Mouse (Mus musculus): ENCODE measurements at regions not wholly inside any gene's neighbourhood (a gene's known extent, or its start where the extent isn't known, plus 50 kb on each side); places are given as distances from the start of the nearest gene placed in this dataset.

GRCm38 (mm10) chr4:142388476-142388875 is 149.3 kb upstream of the Kazn start:
- H3K27ac ChIP-seq (ENCODE audit: low read length): no peak overlapping the region
- no peaks in the 10 kb centered on the region for H3K36me3 ChIP-seq (ENCODE audit: control insufficient read depth, insufficient read depth)
- no peaks in the 10 kb centered on the region for H3K27me3 ChIP-seq (ENCODE audit: control insufficient read depth, insufficient read depth, low read length)
- no peaks in the 10 kb centered on the region for H3K4me1 ChIP-seq (ENCODE audit: control insufficient read depth, insufficient read depth, low read length)
- no peak overlapping the region for H3K4me3 ChIP-seq (ENCODE audit: low read length)
- no peak for ATAC-seq (replicated peaks; ENCODE audit: extremely low read depth, insufficient read depth, low FRiP score)
- 73% methylated on average over 6 of the region's 6 CpGs for WGBS
- no peak overlapping the region for H3K9ac ChIP-seq (ENCODE audit: low read length)
- 0 out of 2 replicates have a peak, but pooled peaks cover 4% of the 10 kb centered on the region for H3K9me3 ChIP-seq (replicated peaks; ENCODE audit: control insufficient read depth, low read length)
- H3K4me2 ChIP-seq (ENCODE audit: low read depth, low read length): no peak overlapping the region

DNA sequence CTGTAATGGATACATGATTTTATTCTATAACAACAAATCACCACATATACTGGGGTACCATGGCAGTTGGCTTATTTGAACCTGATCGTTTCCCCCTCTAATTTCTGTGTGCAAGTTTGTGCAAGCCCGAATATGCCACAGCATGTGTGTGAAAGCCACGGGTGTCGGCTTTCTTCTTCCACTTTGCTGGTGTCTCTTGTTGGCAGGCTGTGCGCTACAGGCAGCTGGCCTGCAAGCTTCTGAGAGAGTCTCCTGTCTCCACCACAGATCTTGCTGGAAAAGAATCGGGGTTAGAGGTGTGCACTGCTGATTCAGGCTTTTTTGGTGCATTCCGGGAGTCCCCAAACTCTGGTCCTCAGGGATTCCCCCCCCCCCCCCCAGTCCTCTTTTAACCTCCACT is 142.0 kb upstream of the Kazn start:
- Histone ChIP-seq H3K4me1 (ENCODE audit: control insufficient read depth, insufficient read depth, low read length) (no peaks in the 10 kb centered on the region), H3K27ac (ENCODE audit: low read length) (no peak overlapping the region), H3K4me3 (ENCODE audit: low read length) (no peak overlapping the region), H3K27me3 (ENCODE audit: control insufficient read depth, insufficient read depth, low read length) (no peaks in the 10 kb centered on the region; the same call in 1 of the 2 replicates), H3K9ac (ENCODE audit: low read length) (no peak overlapping the region), H3K4me2 (ENCODE audit: low read depth, low read length) (no peak overlapping the region), H3K9me3 (replicated peaks; ENCODE audit: control insufficient read depth, low read length) (no peaks in the 10 kb centered on the region), H3K36me3 (ENCODE audit: control insufficient read depth, insufficient read depth) (no peaks in the 10 kb centered on the region)
- no peak for ATAC-seq (replicated peaks; ENCODE audit: extremely low read depth, insufficient read depth, low FRiP score)
- 73% methylated on average over 7 of the region's 7 CpGs for WGBS

DNA sequence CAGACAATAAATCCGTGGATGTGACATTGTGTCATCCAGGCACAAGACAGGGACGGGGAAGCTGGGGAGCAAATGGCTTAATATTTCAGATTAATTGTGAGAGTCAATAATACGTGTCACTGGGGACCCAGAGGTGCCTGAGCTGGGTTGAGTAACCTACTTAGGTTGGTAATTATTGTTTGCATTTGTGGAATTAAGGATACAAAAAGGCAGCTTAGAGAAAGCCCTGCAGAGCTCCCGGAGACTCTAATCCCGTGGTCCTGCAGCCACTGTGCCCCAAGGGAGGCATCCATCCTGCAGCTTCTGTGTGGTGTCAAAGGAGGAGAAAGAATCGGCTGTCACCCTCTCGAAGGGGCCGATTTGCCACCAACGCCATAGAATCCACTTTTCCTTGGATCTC is 139.3 kb upstream of the Kazn start:
- WGBS: 45% methylated on average over 9 of the region's 9 CpGs

DNA sequence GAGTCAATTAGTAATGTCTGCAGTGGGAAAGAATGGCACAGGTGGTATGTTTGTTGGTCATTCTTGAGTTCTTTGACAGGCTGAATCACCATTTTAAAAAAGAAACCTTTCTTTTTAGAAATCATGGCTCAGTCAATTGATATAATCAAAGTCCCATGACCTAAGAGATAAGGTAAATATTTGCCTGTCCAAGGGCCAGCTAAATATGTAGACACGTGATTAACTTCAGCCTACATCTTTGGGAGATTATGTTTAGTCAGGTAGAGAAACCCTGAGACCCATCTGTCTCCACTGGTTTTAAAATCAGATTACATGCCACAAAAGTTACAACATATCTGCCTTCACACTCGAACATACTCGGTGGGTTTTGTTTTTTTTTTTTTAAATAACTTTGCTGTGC is 128.6 kb upstream of the Kazn start:
- H3K4me1 ChIP-seq (ENCODE audit: control insufficient read depth, insufficient read depth, low read length): no peaks in the 10 kb centered on the region
- H3K27ac ChIP-seq (ENCODE audit: low read length): no peak overlapping the region
- H3K9me3 ChIP-seq (replicated peaks; ENCODE audit: control insufficient read depth, low read length): peaks cover 5% of the 10 kb centered on the region
- no peak overlapping the region for H3K9ac ChIP-seq (ENCODE audit: low read length)
- WGBS: 47% methylated on average over 3 of the region's 3 CpGs
- no peaks in the 10 kb centered on the region for H3K27me3 ChIP-seq (ENCODE audit: control insufficient read depth, insufficient read depth, low read length)
- H3K4me2 ChIP-seq (ENCODE audit: low read depth, low read length): no peak overlapping the region
- H3K4me3 ChIP-seq (ENCODE audit: low read length): no peak overlapping the region
- no peak for ATAC-seq (replicated peaks; ENCODE audit: extremely low read depth, insufficient read depth, low FRiP score)
- H3K36me3 ChIP-seq (ENCODE audit: control insufficient read depth, insufficient read depth): no peaks in the 10 kb centered on the region

More for the DNA sequence above, 139.3 kb upstream of the Kazn start:
- no peaks in the 10 kb centered on the region; the same call in 1 of the 2 replicates for H3K27me3 ChIP-seq (ENCODE audit: control insufficient read depth, insufficient read depth, low read length)
- H3K4me1 ChIP-seq (ENCODE audit: control insufficient read depth, insufficient read depth, low read length): no peaks in the 10 kb centered on the region
- no peaks in the 10 kb centered on the region for H3K9me3 ChIP-seq (replicated peaks; ENCODE audit: control insufficient read depth, low read length)
- H3K9ac ChIP-seq (ENCODE audit: low read length): no peak overlapping the region
- H3K27ac ChIP-seq (ENCODE audit: low read length): no peak overlapping the region
- H3K4me3 ChIP-seq (ENCODE audit: low read length): no peak overlapping the region
- no peak for ATAC-seq (replicated peaks; ENCODE audit: extremely low read depth, insufficient read depth, low FRiP score)
- H3K4me2 ChIP-seq (ENCODE audit: low read depth, low read length): no peak overlapping the region
- H3K36me3 ChIP-seq (ENCODE audit: control insufficient read depth, insufficient read depth): no peaks in the 10 kb centered on the region

DNA sequence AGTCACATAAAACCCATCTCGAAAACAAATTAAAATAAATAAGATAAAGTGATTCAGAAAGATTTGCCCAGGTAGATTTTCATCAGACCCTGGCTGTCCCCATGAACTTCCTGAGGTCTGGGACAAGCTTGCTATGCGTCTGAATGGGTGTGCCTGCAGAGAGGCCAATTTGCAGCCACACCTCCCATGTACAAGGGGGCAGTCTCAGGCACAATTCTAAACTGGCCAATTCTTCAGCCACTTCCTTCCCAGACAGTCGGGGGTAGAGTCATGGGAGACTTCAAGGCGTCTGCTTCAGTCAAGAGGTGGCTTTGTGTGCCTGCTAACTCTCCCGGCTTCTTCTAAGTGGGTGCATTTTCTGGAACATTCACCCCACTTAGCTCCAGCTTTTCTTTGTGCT is 122.9 kb upstream of the Kazn start:
- no peak overlapping the region for H3K27ac ChIP-seq (ENCODE audit: low read length)
- no peak overlapping the region for H3K9ac ChIP-seq (ENCODE audit: low read length)
- 53% methylated on average over 5 of the region's 5 CpGs for WGBS
- no peak overlapping the region for H3K4me2 ChIP-seq (ENCODE audit: low read depth, low read length)
- peaks cover 5% of the 10 kb centered on the region for H3K9me3 ChIP-seq (replicated peaks; ENCODE audit: control insufficient read depth, low read length)
- H3K27me3 ChIP-seq (ENCODE audit: control insufficient read depth, insufficient read depth, low read length): no peaks in the 10 kb centered on the region
- no peak overlapping the region for H3K4me3 ChIP-seq (ENCODE audit: low read length)
- H3K36me3 ChIP-seq (ENCODE audit: control insufficient read depth, insufficient read depth): no peaks in the 10 kb centered on the region
- no peaks in the 10 kb centered on the region for H3K4me1 ChIP-seq (ENCODE audit: control insufficient read depth, insufficient read depth, low read length)
- no peak for ATAC-seq (replicated peaks; ENCODE audit: extremely low read depth, insufficient read depth, low FRiP score)

DNA sequence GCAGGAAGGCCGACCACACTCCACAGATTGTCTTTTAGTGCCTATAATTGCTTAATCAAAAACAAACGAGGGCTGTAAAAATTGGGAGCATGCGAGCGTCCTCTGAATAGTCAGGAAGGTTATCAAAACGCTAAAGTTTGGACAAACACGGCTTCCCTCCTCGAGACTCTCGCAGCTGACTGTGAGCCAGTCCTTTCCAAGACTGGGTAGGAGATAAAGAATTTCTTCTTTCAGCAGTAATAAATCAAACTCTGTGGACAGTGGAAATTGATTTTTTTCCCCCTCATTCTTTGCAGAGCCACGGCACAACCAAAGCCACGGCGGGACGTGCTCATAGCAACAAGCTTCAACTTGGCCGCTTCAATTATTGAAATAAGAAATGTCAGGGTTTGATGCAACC is 119.7 kb upstream of the Kazn start:
- ATAC-seq (replicated peaks; ENCODE audit: extremely low read depth, insufficient read depth, low FRiP score): no peak
- WGBS: 54% methylated on average over 13 of the region's 13 CpGs
- H3K9ac ChIP-seq (ENCODE audit: low read length): no peak overlapping the region
- H3K36me3 ChIP-seq (ENCODE audit: control insufficient read depth, insufficient read depth): no peaks in the 10 kb centered on the region
- no peaks in the 10 kb centered on the region for H3K4me1 ChIP-seq (ENCODE audit: control insufficient read depth, insufficient read depth, low read length)
- no peak overlapping the region for H3K4me2 ChIP-seq (ENCODE audit: low read depth, low read length)
- H3K9me3 ChIP-seq (replicated peaks; ENCODE audit: control insufficient read depth, low read length): no peaks in the 10 kb centered on the region
- H3K4me3 ChIP-seq (ENCODE audit: low read length): no peak overlapping the region
- H3K27ac ChIP-seq (ENCODE audit: low read length): no peak overlapping the region
- no peaks in the 10 kb centered on the region for H3K27me3 ChIP-seq (ENCODE audit: control insufficient read depth, insufficient read depth, low read length)

DNA sequence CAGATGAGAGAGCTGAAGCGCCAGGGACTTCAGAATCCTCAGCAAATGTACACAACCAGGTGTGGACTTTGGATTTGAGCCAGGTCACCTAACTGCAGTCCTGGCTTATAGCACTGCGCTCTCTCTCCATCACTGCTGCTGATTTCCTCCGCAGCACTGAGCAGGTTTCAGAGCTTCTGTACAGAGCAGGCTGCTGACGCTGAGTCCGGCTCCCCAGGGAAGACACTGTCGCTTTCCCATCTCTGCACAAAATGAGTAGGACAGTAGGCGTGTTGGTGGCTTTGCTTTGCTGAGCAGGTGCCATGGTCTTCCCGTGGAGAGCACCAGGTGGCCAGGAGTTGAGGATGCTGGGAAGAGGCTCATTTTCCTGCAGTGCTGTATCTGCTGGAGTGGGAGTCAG is 116.2 kb upstream of the Kazn start:
- H3K27ac ChIP-seq (ENCODE audit: low read length): no peak overlapping the region
- 86% methylated on average over 8 of the region's 8 CpGs for WGBS
- H3K4me1 ChIP-seq (ENCODE audit: control insufficient read depth, insufficient read depth, low read length): no peaks in the 10 kb centered on the region
- H3K27me3 ChIP-seq (ENCODE audit: control insufficient read depth, insufficient read depth, low read length): no peaks in the 10 kb centered on the region
- ATAC-seq (replicated peaks; ENCODE audit: extremely low read depth, insufficient read depth, low FRiP score): no peak
- H3K4me3 ChIP-seq (ENCODE audit: low read length): no peak overlapping the region
- no peaks in the 10 kb centered on the region for H3K9me3 ChIP-seq (replicated peaks; ENCODE audit: control insufficient read depth, low read length)
- no peak overlapping the region for H3K4me2 ChIP-seq (ENCODE audit: low read depth, low read length)
- H3K36me3 ChIP-seq (ENCODE audit: control insufficient read depth, insufficient read depth): no peaks in the 10 kb centered on the region
- no peak overlapping the region for H3K9ac ChIP-seq (ENCODE audit: low read length)

GRCm38 (mm10) chr4:142353526-142353925 is 114.3 kb upstream of the Kazn start:
- no peak for ATAC-seq (replicated peaks; ENCODE audit: extremely low read depth, insufficient read depth, low FRiP score)
- 69% methylated on average over 7 of the region's 7 CpGs for WGBS
- Histone ChIP-seq H3K4me3 (ENCODE audit: low read length) (no peak overlapping the region), H3K36me3 (ENCODE audit: control insufficient read depth, insufficient read depth) (no peaks in the 10 kb centered on the region), H3K27me3 (ENCODE audit: control insufficient read depth, insufficient read depth, low read length) (no peaks in the 10 kb centered on the region), H3K9me3 (replicated peaks; ENCODE audit: control insufficient read depth, low read length) (no peaks in the 10 kb centered on the region), H3K9ac (ENCODE audit: low read length) (no peak overlapping the region), H3K4me1 (ENCODE audit: control insufficient read depth, insufficient read depth, low read length) (no peaks in the 10 kb centered on the region), H3K4me2 (ENCODE audit: low read depth, low read length) (no peak overlapping the region), H3K27ac (ENCODE audit: low read length) (no peak overlapping the region)

DNA sequence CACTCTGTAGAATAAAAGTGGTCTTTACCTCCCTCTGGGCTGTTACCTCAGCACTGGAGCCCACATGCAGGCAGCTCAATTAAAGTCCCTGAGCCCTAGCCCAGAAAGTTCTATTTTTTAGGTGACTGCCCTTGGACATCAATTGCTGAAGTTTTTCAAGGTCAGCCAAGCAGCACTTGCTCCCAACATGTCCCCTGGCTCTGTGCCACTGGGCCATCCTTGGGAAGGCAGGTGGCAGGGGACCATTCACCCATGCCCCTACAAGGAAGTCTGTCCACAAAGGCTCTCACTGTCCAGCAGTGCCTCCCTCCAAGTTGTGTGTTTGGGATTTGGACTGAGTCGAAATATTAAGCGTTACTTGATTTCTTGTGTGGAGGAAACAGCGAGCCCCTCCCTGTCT is 112.6 kb upstream of the Kazn start:
- Histone ChIP-seq H3K4me3 (ENCODE audit: low read length) (no peak overlapping the region), H3K27ac (ENCODE audit: low read length) (no peak overlapping the region), H3K27me3 (ENCODE audit: control insufficient read depth, insufficient read depth, low read length) (no peaks in the 10 kb centered on the region), H3K9me3 (replicated peaks; ENCODE audit: control insufficient read depth, low read length) (no peaks in the 10 kb centered on the region), H3K4me2 (ENCODE audit: low read depth, low read length) (no peak overlapping the region), H3K4me1 (ENCODE audit: control insufficient read depth, insufficient read depth, low read length) (no peaks in the 10 kb centered on the region), H3K9ac (ENCODE audit: low read length) (no peak overlapping the region), H3K36me3 (ENCODE audit: control insufficient read depth, insufficient read depth) (no peaks in the 10 kb centered on the region)
- no peak for ATAC-seq (replicated peaks; ENCODE audit: extremely low read depth, insufficient read depth, low FRiP score)
- WGBS: 71% methylated on average over 3 of the region's 3 CpGs

DNA sequence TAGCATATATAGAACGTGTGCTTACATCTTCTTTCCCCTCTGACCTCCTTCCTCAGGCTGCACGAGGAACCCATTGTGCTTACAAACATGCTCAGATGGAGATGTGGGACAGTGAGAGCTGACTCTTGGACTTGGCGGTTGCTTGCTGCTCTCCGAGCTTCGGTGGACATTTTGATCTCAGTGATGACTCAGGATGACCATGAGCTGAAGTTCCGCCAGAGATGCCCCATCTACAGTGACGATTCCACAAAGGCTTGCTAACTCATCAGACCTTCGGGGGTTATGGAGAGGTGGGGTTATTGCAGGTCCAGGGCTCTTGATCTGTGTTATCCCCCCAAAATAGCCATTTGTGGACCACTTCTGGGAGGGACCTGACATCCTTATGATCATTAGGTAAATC is 111.8 kb upstream of the Kazn start:
- Histone ChIP-seq H3K9me3 (replicated peaks; ENCODE audit: control insufficient read depth, low read length) (no peaks in the 10 kb centered on the region), H3K27ac (ENCODE audit: low read length) (no peak overlapping the region), H3K4me2 (ENCODE audit: low read depth, low read length) (no peak overlapping the region), H3K27me3 (ENCODE audit: control insufficient read depth, insufficient read depth, low read length) (no peaks in the 10 kb centered on the region), H3K4me1 (ENCODE audit: control insufficient read depth, insufficient read depth, low read length) (no peaks in the 10 kb centered on the region), H3K36me3 (ENCODE audit: control insufficient read depth, insufficient read depth) (no peaks in the 10 kb centered on the region), H3K9ac (ENCODE audit: low read length) (no peak overlapping the region), H3K4me3 (ENCODE audit: low read length) (no peak overlapping the region)
- WGBS: 86% methylated on average over 8 of the region's 8 CpGs
- no peak for ATAC-seq (replicated peaks; ENCODE audit: extremely low read depth, insufficient read depth, low FRiP score)
